Mouse (Mus musculus): ENCODE measurements around the gene Znrf2. TPM values are rescaled to one million over a fixed set of nuclear protein-coding genes. Genes with fewer than 3 reads are reported as not detected.
"Not testable (repeated sequence)": the region's sequence is repeated elsewhere in the genome, so short reads cannot be mapped to it uniquely, and the experiment has no call there.

Gene Znrf2
- polyA plus RNA-seq, 1 experiment from 2014 or later, result 5.8 TPM

DNA sequence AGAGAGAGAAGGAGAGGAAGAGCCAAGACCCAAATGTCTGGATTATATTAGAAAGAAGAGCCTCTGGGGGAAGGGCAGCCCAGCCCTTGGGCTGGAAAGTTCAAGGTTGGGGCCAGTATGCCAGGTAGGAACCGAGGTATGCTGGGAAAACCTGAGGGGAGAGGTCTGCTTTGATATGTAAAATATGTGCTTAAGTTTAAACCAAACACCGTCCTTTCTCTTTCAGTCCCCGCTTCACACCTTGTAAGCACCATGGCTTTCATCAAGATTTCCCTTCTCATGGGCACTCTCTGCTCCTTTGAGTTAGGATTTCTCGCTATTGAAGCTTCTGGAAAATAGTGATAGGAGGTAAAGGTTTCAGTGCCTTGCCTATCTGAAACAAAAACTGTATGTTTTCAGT lies 38.1 kb downstream of the Znrf2 start:
- Histone ChIP-seq H3K27ac (replicated peaks) (no peak overlapping the region), H3K4me1 (peaks cover 12% of the 10 kb centered on the region)

GRCm38 (mm10) chr6:54855801-54856583 lies 39.3 kb downstream of the Znrf2 start:
- Histone ChIP-seq H3K36me3 (no peaks in the 10 kb centered on the region), H3K9ac (replicated peaks) (no peak overlapping the region), H3K9me3 (replicated peaks) (no peaks in the 10 kb centered on the region), H3K4me1 (peaks cover 12% of the 10 kb centered on the region), H3K27me3 (replicated peaks) (no peaks in the 10 kb centered on the region), H3K27ac (replicated peaks) (no peak overlapping the region), H3K4me2 (no peak overlapping the region), H3K4me3 (replicated peaks) (no peak overlapping the region)
- WGBS, result 54% methylated on average over 4 of the region's 4 CpGs
- ATAC-seq (ENCODE audit: low FRiP score), result no peak

More for the DNA sequence above, 38.1 kb downstream of the Znrf2 start:
- H3K27me3 ChIP-seq (replicated peaks), result no peaks in the 10 kb centered on the region
- 54% methylated on average over 4 of the region's 4 CpGs for WGBS
- H3K9me3 ChIP-seq (replicated peaks), result no peaks in the 10 kb centered on the region
- no peak overlapping the region for H3K4me2 ChIP-seq
- no peaks in the 10 kb centered on the region for H3K36me3 ChIP-seq
- H3K9ac ChIP-seq (replicated peaks), result no peak overlapping the region
- H3K4me3 ChIP-seq (replicated peaks), result no peak overlapping the region
- ATAC-seq (ENCODE audit: low FRiP score), result no peak

GRCm38 (mm10) chr6:54859159-54859558 lies 42.4 kb downstream of the Znrf2 start:
- ATAC-seq (ENCODE audit: low FRiP score); H3K27ac ChIP-seq (replicated peaks); H3K27me3 ChIP-seq (replicated peaks); H3K9me3 ChIP-seq (replicated peaks); H3K4me3 ChIP-seq (replicated peaks); H3K9ac ChIP-seq (replicated peaks); H3K4me1 ChIP-seq; H3K4me2 ChIP-seq; H3K36me3 ChIP-seq: not testable (repeated sequence)
- WGBS, result 99% methylated on average over 5 of the region's 5 CpGs

DNA sequence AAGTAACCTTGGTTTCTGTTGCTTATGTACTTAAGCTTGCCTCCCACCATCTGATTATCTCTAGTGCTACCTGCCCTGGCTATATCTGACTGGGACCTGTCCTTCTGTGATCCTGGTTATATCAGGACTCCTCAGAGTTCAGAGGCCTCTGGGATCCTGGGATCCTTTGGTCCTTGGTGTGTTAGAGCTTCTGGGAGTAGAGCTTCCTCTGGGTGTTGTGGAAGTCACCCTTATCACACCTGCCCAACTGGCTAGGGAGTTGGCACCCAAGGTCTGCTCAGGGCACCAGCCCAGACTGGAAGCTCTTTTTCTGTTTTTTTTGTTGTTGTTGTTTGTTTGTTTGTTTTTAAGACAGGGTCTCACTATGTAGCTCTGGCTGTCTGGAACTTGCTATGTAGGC lies 43.5 kb downstream of the Znrf2 start:
- Histone ChIP-seq H3K27me3 (replicated peaks) (no peaks in the 10 kb centered on the region), H3K9ac (replicated peaks) (no peak overlapping the region), H3K27ac (replicated peaks) (no peak overlapping the region), H3K4me1 (no peaks in the 10 kb centered on the region), H3K4me2 (no peak overlapping the region), H3K4me3 (replicated peaks) (no peak overlapping the region), H3K9me3 (replicated peaks) (no peaks in the 10 kb centered on the region), H3K36me3 (0 out of 2 replicates have a peak, but pooled peaks cover 3% of the 10 kb centered on the region)
- ATAC-seq (ENCODE audit: low FRiP score), result no peak

- Histone ChIP-seq H3K4me1 (no peaks in the 10 kb centered on the region), H3K9ac (replicated peaks) (no peak overlapping the region), H3K4me3 (replicated peaks) (no peak overlapping the region), H3K27me3 (replicated peaks) (no peaks in the 10 kb centered on the region), H3K36me3 (0 out of 2 replicates have a peak, but pooled peaks cover 3% of the 10 kb centered on the region), H3K27ac (replicated peaks) (no peak overlapping the region), H3K4me2 (no peak overlapping the region), H3K9me3 (replicated peaks) (no peaks in the 10 kb centered on the region)
- WGBS, result 85% methylated on average over 5 of the region's 5 CpGs
- no peak for ATAC-seq (ENCODE audit: low FRiP score)
These were observed 50.2 kb downstream of the Znrf2 start for GRCm38 (mm10) chr6:54866731-54867410.

- ATAC-seq (ENCODE audit: low FRiP score), result no peak
- WGBS, result 69% methylated on average over 4 of the region's 4 CpGs
- Histone ChIP-seq H3K4me3 (replicated peaks) (no peak overlapping the region), H3K4me1 (no peaks in the 10 kb centered on the region), H3K27ac (replicated peaks) (no peak overlapping the region), H3K4me2 (no peak overlapping the region), H3K36me3 (0 out of 2 replicates have a peak, but pooled peaks cover 3% of the 10 kb centered on the region), H3K9ac (replicated peaks) (no peak overlapping the region), H3K27me3 (replicated peaks) (no peaks in the 10 kb centered on the region), H3K9me3 (replicated peaks) (no peaks in the 10 kb centered on the region)
These were observed 50.7 kb downstream of the Znrf2 start for GRCm38 (mm10) chr6:54867411-54867745.

GRCm38 (mm10) chr6:54873029-54873428 lies 56.3 kb downstream of the Znrf2 start:
- no peaks in the 10 kb centered on the region for H3K4me1 ChIP-seq
- no peak overlapping the region for H3K4me3 ChIP-seq (replicated peaks)
- no peak overlapping the region for H3K9ac ChIP-seq (replicated peaks)
- H3K9me3 ChIP-seq (replicated peaks), result no peaks in the 10 kb centered on the region
- no peaks in the 10 kb centered on the region for H3K36me3 ChIP-seq
- no peak overlapping the region for H3K4me2 ChIP-seq
- no peak overlapping the region for H3K27ac ChIP-seq (replicated peaks)
- ATAC-seq (ENCODE audit: low FRiP score), result no peak
- WGBS, result 87% methylated on average over 5 of the region's 5 CpGs
- no peaks in the 10 kb centered on the region for H3K27me3 ChIP-seq (replicated peaks)

GRCm38 (mm10) chr6:54876782-54877181 lies 60.1 kb downstream of the Znrf2 start:
- Histone ChIP-seq H3K27ac (replicated peaks) (no peak overlapping the region), H3K36me3 (no peaks in the 10 kb centered on the region), H3K9me3 (replicated peaks) (no peaks in the 10 kb centered on the region), H3K9ac (replicated peaks) (no peak overlapping the region), H3K4me1 (no peaks in the 10 kb centered on the region), H3K27me3 (replicated peaks) (no peaks in the 10 kb centered on the region), H3K4me2 (no peak overlapping the region), H3K4me3 (replicated peaks) (no peak overlapping the region)
- 49% methylated on average over 5 of the region's 5 CpGs for WGBS
- no peak for ATAC-seq (ENCODE audit: low FRiP score)

- no peak overlapping the region for H3K27ac ChIP-seq (replicated peaks)
- no peak overlapping the region for H3K4me3 ChIP-seq (replicated peaks)
- WGBS, result 92% methylated on average over 3 of the region's 3 CpGs
- no peaks in the 10 kb centered on the region for H3K27me3 ChIP-seq (replicated peaks)
- H3K4me1 ChIP-seq, result no peaks in the 10 kb centered on the region
- no peaks in the 10 kb centered on the region for H3K36me3 ChIP-seq
- ATAC-seq (ENCODE audit: low FRiP score), result no peak
- H3K9ac ChIP-seq (replicated peaks), result no peak overlapping the region
- H3K4me2 ChIP-seq, result no peak overlapping the region
- no peaks in the 10 kb centered on the region for H3K9me3 ChIP-seq (replicated peaks)
These were observed 60.9 kb downstream of the Znrf2 start for GRCm38 (mm10) chr6:54877651-54878050.

DNA sequence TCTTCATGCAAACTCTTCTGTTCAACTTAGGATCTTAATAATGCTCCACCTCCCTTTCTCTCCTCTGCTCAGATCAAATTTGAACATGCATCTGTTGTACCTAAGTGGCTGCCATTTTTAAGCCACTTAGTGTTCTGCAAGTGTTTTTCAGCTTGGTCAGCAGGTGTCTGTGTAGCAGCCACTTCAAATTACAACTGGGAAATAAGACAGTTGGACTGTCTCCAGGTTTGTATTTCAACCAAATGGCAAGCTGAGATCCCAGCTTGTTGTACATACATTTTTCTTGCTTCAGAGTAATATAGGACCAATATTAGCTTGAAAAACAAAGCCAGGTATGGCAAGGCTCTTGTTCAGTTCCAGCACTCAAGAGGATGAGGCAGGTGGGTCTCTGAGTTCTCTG lies 61.8 kb downstream of the Znrf2 start:
- Histone ChIP-seq H3K4me2 (no peak overlapping the region), H3K4me3 (replicated peaks) (no peak overlapping the region), H3K36me3 (no peaks in the 10 kb centered on the region), H3K4me1 (no peaks in the 10 kb centered on the region), H3K27me3 (replicated peaks) (no peaks in the 10 kb centered on the region), H3K27ac (replicated peaks) (no peak overlapping the region), H3K9me3 (replicated peaks) (no peaks in the 10 kb centered on the region), H3K9ac (replicated peaks) (no peak overlapping the region)
- ATAC-seq (ENCODE audit: low FRiP score), result no peak

GRCm38 (mm10) chr6:54880086-54880485 lies 63.4 kb downstream of the Znrf2 start:
- H3K27me3 ChIP-seq (replicated peaks), result no peaks in the 10 kb centered on the region
- no peaks in the 10 kb centered on the region for H3K9me3 ChIP-seq (replicated peaks)
- H3K4me3 ChIP-seq (replicated peaks), result no peak overlapping the region
- H3K4me1 ChIP-seq, result no peaks in the 10 kb centered on the region
- H3K36me3 ChIP-seq, result no peaks in the 10 kb centered on the region
- H3K9ac ChIP-seq (replicated peaks), result no peak overlapping the region
- whole genome bisulfite sequencing, result 90% methylated on average over 4 of the region's 4 CpGs
- no peak overlapping the region for H3K27ac ChIP-seq (replicated peaks)
- no peak overlapping the region for H3K4me2 ChIP-seq
- no peak for ATAC-seq (ENCODE audit: low FRiP score)

DNA sequence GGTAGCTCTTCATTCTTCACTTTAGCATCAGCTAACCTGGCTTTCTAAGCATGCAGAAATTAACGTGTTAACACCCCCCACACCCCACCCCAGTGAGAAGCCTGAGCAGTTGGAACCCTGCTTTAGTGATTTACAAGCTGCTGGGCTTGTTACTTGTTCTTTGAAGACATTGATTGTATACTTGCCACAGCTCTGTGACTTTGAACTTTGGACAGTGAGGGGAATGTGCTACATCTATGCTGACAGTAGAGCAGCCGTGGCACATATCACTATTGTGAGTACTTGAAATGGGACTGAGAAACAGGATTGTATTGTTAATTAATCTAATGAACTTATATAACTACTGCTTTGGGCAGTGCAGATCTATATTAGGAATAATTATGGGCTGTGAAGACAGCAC lies 66.7 kb downstream of the Znrf2 start:
- Histone ChIP-seq H3K27ac (replicated peaks) (no peak overlapping the region), H3K36me3 (no peaks in the 10 kb centered on the region), H3K27me3 (replicated peaks) (no peaks in the 10 kb centered on the region), H3K9me3 (replicated peaks) (no peaks in the 10 kb centered on the region), H3K9ac (replicated peaks) (no peak overlapping the region), H3K4me1 (no peaks in the 10 kb centered on the region), H3K4me2 (no peak overlapping the region), H3K4me3 (replicated peaks) (no peak overlapping the region)
- 63% methylated on average over 2 of the region's 2 CpGs for WGBS
- no peak for ATAC-seq (ENCODE audit: low FRiP score)
